Mouse (Mus musculus): Measurements from ENCODE around the gene Tmem97.

The Tmem97 gene

GRCm38 (mm10) chr11:78560447-78560846 lies 9.9 kb upstream of the Tmem97 start:
- TF ChIP-seq GATA4 (IDR thresholded peaks at IDR 0.05; ENCODE audit: insufficient replicate concordance, low read length) = no peak

GRCm38 (mm10) chr11:78557241-78557640 lies 6.7 kb upstream of the Tmem97 start:
- no peak for TF ChIP-seq GATA4 (IDR thresholded peaks at IDR 0.05; ENCODE audit: insufficient replicate concordance, low read length)

GRCm38 (mm10) chr11:78556070-78556469 lies 5.5 kb upstream of the Tmem97 start:
- no peak for TF ChIP-seq GATA4 (IDR thresholded peaks at IDR 0.05; ENCODE audit: insufficient replicate concordance, low read length)

GRCm38 (mm10) chr11:78555623-78556022 lies 5.0 kb upstream of the Tmem97 start:
- TF ChIP-seq GATA4 (IDR thresholded peaks at IDR 0.05; ENCODE audit: insufficient replicate concordance, low read length) = peak; percentile 90; the same call in 1 of the 2 replicates

- no peak for TF ChIP-seq GATA4 (IDR thresholded peaks at IDR 0.05; ENCODE audit: insufficient replicate concordance, low read length)
Observed at GRCm38 (mm10) chr11:78551059-78551398, 452 bp upstream of the Tmem97 start.

- no peak for TF ChIP-seq GATA4 (IDR thresholded peaks at IDR 0.05; ENCODE audit: insufficient replicate concordance, low read length)
Observed at GRCm38 (mm10) chr11:78549491-78549987, 1.0 kb downstream of the Tmem97 start.

- no peak; the same call in 1 of the 2 replicates for TF ChIP-seq GATA4 (IDR thresholded peaks at IDR 0.05; ENCODE audit: insufficient replicate concordance, low read length)
Observed at GRCm38 (mm10) chr11:78547718-78548460, 2.7 kb downstream of the Tmem97 start.

- TF ChIP-seq GATA4 (IDR thresholded peaks at IDR 0.05; ENCODE audit: insufficient replicate concordance, low read length) = no peak
Observed at GRCm38 (mm10) chr11:78545181-78545580, 5.4 kb downstream of the Tmem97 start.

- no peak for TF ChIP-seq GATA4 (IDR thresholded peaks at IDR 0.05; ENCODE audit: insufficient replicate concordance, low read length)
Observed at GRCm38 (mm10) chr11:78544449-78545111, 6.0 kb downstream of the Tmem97 start.

GRCm38 (mm10) chr11:78540358-78540757 lies 10.2 kb downstream of the Tmem97 start:
- no peak for TF ChIP-seq GATA4 (IDR thresholded peaks at IDR 0.05; ENCODE audit: insufficient replicate concordance, low read length)

GRCm38 (mm10) chr11:78536690-78537084 lies 13.9 kb downstream of the Tmem97 start:
- TF ChIP-seq GATA4 (IDR thresholded peaks at IDR 0.05; ENCODE audit: insufficient replicate concordance, low read length) = no peak

GRCm38 (mm10) chr11:78536080-78536689 lies 14.4 kb downstream of the Tmem97 start, which contains the start of the genes Tnfaip1 and Ift20:
Gene Tnfaip1, minus strand, starts transcription at chr11:78536332.
Gene Ift20, plus strand, starts transcription at chr11:78536361.
- peak; percentile 99 for TF ChIP-seq GATA4 (IDR thresholded peaks at IDR 0.05; ENCODE audit: insufficient replicate concordance, low read length)

GRCm38 (mm10) chr11:78535376-78536079 lies 15.0 kb downstream of the Tmem97 start:
- peak; percentile 63; the same call in 1 of the 2 replicates for TF ChIP-seq GATA4 (IDR thresholded peaks at IDR 0.05; ENCODE audit: insufficient replicate concordance, low read length)

GRCm38 (mm10) chr11:78534516-78534915 lies 16.1 kb downstream of the Tmem97 start:
- TF ChIP-seq GATA4 (IDR thresholded peaks at IDR 0.05; ENCODE audit: insufficient replicate concordance, low read length) = no peak

GRCm38 (mm10) chr11:78531046-78531445 lies 19.5 kb downstream of the Tmem97 start:
- peak; percentile 81; the same call in 1 of the 2 replicates for TF ChIP-seq GATA4 (IDR thresholded peaks at IDR 0.05; ENCODE audit: insufficient replicate concordance, low read length)

Data from liver, adult (tissue).